23 mouse cellular contexts compared by ENCODE assay signal in the genomic region with DNA sequence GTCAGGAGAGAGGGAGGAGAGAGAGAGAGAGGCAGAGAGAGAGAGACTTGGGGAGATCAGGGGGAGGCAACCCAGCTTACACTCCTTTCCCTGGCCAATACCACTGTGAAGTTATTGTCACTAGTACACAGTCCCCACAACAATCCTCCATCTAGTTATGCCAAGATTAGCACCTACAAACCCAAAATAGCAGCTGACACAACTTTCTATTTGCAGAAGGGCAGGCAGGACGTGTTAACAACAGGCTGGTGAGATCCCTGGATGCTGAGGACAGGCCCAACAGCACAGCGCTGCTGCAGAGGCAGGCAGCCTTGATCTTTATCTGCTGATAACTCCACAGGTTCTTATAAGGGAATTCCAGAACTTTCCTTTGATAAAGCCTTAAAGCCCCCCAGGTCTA. TPM values are rescaled to one million over a fixed set of nuclear protein-coding genes. Genes with fewer than 3 reads are reported as not detected.
DNase-seq lines count a peak whose midpoint lies in the region; ATAC-seq lines count a peak whose summit lies in the region.
"Had no signal": no experiment of that assay in that cellular context is flagged by ENCODE, and none has a peak within 500 bp of the region (broad histone marks: within the 10 kb centered on the region; RNA-seq: fewer than 3 reads in every experiment).

No protein-coding gene starts in this region.

- H3K4me2 ChIP-seq in heart, embryonic 11.5 days = no peak overlapping the region
- H3K4me2 ChIP-seq: embryonic facial prominence, embryonic 13.5 days; forebrain, embryonic 15.5 days; hindbrain, embryonic 15.5 days; intestine, embryonic 15.5 days; limb, embryonic 12.5 days; liver, embryonic 12.5 days; midbrain, embryonic 11.5 days had no signal

- H3K36me3 ChIP-seq in heart, embryonic 11.5 days (ENCODE audit: control insufficient read depth, insufficient read depth, low read length) = no peaks in the 10 kb centered on the region
- H3K36me3 ChIP-seq: embryonic facial prominence, embryonic 13.5 days; forebrain, embryonic 15.5 days; hindbrain, embryonic 15.5 days; intestine, embryonic 15.5 days; limb, embryonic 12.5 days; liver, embryonic 12.5 days had no signal

- H3K9me3 ChIP-seq in heart, embryonic 11.5 days (replicated peaks; ENCODE audit: control insufficient read depth, low read length) = no peaks in the 10 kb centered on the region
- H3K9me3 ChIP-seq: embryonic facial prominence, embryonic 13.5 days; forebrain, embryonic 15.5 days; hindbrain, embryonic 15.5 days; intestine, embryonic 15.5 days; limb, embryonic 12.5 days; liver, embryonic 12.5 days had no signal

- H3K4me3 ChIP-seq in brown adipose tissue, adult 24 weeks (ENCODE audit: insufficient read depth, low read depth, low read length) = no peak overlapping the region
- H3K4me3 ChIP-seq in heart, embryonic 11.5 days (ENCODE audit: low read depth, low read length) = no peak overlapping the region
- H3K4me3 ChIP-seq: embryonic facial prominence, embryonic 13.5 days; forebrain, embryonic 15.5 days; hindbrain, embryonic 15.5 days; intestine, embryonic 15.5 days; limb, embryonic 12.5 days; liver, embryonic 12.5 days had no signal

- peak; percentile 47 for ATAC-seq in heart, embryonic 11.5 days (replicated peaks; ENCODE audit: insufficient number of reproducible peaks, low FRiP score, low TSS enrichment)
- ATAC-seq: forebrain, embryonic 15.5 days; intestine, embryonic 15.5 days; liver, embryonic 12.5 days had no signal

- WGBS in heart, embryonic 11.5 days (ENCODE audit: insufficient replicate concordance) = 16% methylated on average over 2 of the region's 2 CpGs

- DNase-seq in heart, adult 11 months = peak; percentile 98
- DNase-seq in heart, postnatal 36 days = no peak
- DNase-seq in heart, postnatal 10 days = peak; percentile 77 to 81
- no peak for DNase-seq in layer of hippocampus, adult 18-20 months (ENCODE audit: low spot score in 2 of 2)
- DNase-seq in spleen, postnatal 14 days (ENCODE audit: low spot score in 2 of 2) = no peak
- DNase-seq in layer of hippocampus, postnatal 10 days (ENCODE audit: low spot score in 2 of 2) = no peak
- DNase-seq: adrenal gland, postnatal 25 days; cerebellum, adult 9-10 months; kidney, adult 9 months; kidney, postnatal 25 days; thymus, postnatal 36 days had no signal

- intact Hi-C loops in heart, postnatal 36 days (cut with DNase I) = loop anchor here (5.0 kb wide), 1 partner anchor 45 kb away; no protein-coding TSS in a partner anchor
- intact Hi-C loops in heart, postnatal 10 days (cut with DNase I) = loop anchor here (10.0 kb wide), 1 partner anchor 1827 kb away; a partner anchor contains a TSS

- H3K4me1 ChIP-seq in brown adipose tissue, adult 24 weeks (ENCODE audit: control insufficient read depth, insufficient read depth, insufficient read length, low read length) = no peaks in the 10 kb centered on the region; the same call in 1 of the 2 replicates
- H3K4me1 ChIP-seq in heart, embryonic 11.5 days (ENCODE audit: control insufficient read depth, insufficient read depth, low read length) = peaks cover 14% of the 10 kb centered on the region
- H3K4me1 ChIP-seq: intestine, embryonic 15.5 days; liver, embryonic 12.5 days had no signal

- H3K27ac ChIP-seq in brown adipose tissue, adult 24 weeks (replicated peaks; ENCODE audit: low read depth, low read length) = peak overlapping the region; percentile 21; the same call in 1 of the 2 replicates
- peak overlapping the region; percentile 76 for H3K27ac ChIP-seq in heart, embryonic 11.5 days (ENCODE audit: low read depth, low read length)
- H3K27ac ChIP-seq: embryonic facial prominence, embryonic 13.5 days; forebrain, embryonic 15.5 days; hindbrain, embryonic 15.5 days; intestine, embryonic 15.5 days; limb, embryonic 12.5 days; liver, embryonic 12.5 days had no signal

- no peaks in the 10 kb centered on the region for H3K27me3 ChIP-seq in heart, embryonic 11.5 days (ENCODE audit: control insufficient read depth, insufficient read depth, low read length)
- H3K27me3 ChIP-seq: CH12.LX; embryonic facial prominence, embryonic 13.5 days; forebrain, embryonic 15.5 days; hindbrain, embryonic 15.5 days; intestine, embryonic 15.5 days; limb, embryonic 12.5 days had no signal

- no peak overlapping the region for H3K9ac ChIP-seq in heart, embryonic 11.5 days (ENCODE audit: low read depth, low read length)
- H3K9ac ChIP-seq: embryonic facial prominence, embryonic 13.5 days; forebrain, embryonic 15.5 days; hindbrain, embryonic 15.5 days; intestine, embryonic 15.5 days; limb, embryonic 12.5 days; liver, embryonic 12.5 days had no signal

RNA-seq across cellular contexts. Expression of a gene that starts 3.4 kb away (rescaled TPM):
- total RNA-seq in heart, postnatal 36 days (2021) = 10 to 100 TPM; 65.8 to 75.2 TPM
- 35.4 and 58.9 TPM in 2 replicates for polyA plus RNA-seq in brown adipose tissue, adult 24 weeks (2012; ENCODE audit: insufficient read depth, insufficient read length, missing spikeins)
- 91.8 and 120 TPM in 2 replicates for polyA plus RNA-seq in heart, embryonic 11.5 days (2014; fragmentation: Nextera tagmentation; extraction: Ambion mirVana)
- 100 to 1,000 TPM; 207 to 219 TPM for total RNA-seq in heart, postnatal 10 days (2021)
- 1 to 10 TPM; 3.1 to 3.4 TPM for total RNA-seq in layer of hippocampus, adult 18-20 months (2021)
- total RNA-seq in layer of hippocampus, postnatal 10 days (2021) = 10 to 100 TPM; 19.3 to 26.1 TPM
- total RNA-seq: granulocyte monocyte progenitor cell, adult 5-6 weeks; MEL had no signal

Comparison
In these comparisons a context has a peak if more than half of its experiments do, and no peak if none do; other contexts are left out.
1. DNase-seq: peak in heart, adult 11 months (single experiment) and heart, postnatal 10 days (2 of 2); none in heart, postnatal 36 days (0 of 2), layer of hippocampus, adult 18-20 months (0 of 2), spleen, postnatal 14 days (0 of 2) and layer of hippocampus, postnatal 10 days (0 of 2).
2. RNA of a gene that starts 3.4 kb away (total RNA-seq): 207 to 219 TPM in heart, postnatal 10 days, 65.8 to 75.2 TPM in heart, postnatal 36 days and 19.3 to 26.1 TPM in layer of hippocampus, postnatal 10 days; 3.1 to 3.4 TPM in layer of hippocampus, adult 18-20 months; every median in the first group is over 4 times any median in the second.